Mouse (Mus musculus) left cerebral cortex, adult 18-20 months (tissue): ENCODE measurements around the gene Xkr8. TPM values are rescaled to one million over a fixed set of nuclear protein-coding genes. Genes with fewer than 3 reads are reported as not detected.
"Not testable (repeated sequence)": the region's sequence is repeated elsewhere in the genome, so short reads cannot be mapped to it uniquely, and the experiment has no call there.

ENCODE experiments used
- DNase-seq, 2 experiments: peaks; one replicate each; pipeline ENCODE4 v3.0.0; 2021 to 2022; ENCODE audit warnings: low spot score in 2 of 2, mixed read lengths in 1 of 2
- total RNA-seq, 2 experiments: library from RNA; stranded (reverse); gene quantifications; 2 replicates each; pipeline ENCODE4 v1.2.3; 2021

The Xkr8 gene
- total RNA-seq, 2 experiments from 2014 or later: 4.7 to 6.9 TPM

DNA sequence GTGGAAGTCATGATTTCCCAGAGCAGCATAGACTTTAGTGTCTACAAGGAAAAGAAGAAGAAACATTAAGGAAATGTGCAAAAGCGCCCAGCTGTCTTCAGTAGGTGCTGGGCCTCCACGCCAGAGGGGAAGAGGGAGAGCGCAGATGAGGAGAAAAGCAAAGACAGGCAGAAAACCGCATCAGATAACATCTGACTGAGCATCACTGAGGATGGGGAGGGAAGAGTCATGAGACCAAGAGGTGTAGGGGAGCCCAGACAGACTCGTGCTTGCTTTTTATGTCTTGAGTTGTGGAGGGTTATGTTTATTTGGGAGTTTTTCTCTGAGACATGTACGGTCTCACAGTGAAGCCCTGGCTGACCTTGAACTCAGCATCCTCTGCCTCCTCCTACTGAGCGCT lies 9.1 kb upstream of the Xkr8 start:
- DNase-seq: no peak

DNA sequence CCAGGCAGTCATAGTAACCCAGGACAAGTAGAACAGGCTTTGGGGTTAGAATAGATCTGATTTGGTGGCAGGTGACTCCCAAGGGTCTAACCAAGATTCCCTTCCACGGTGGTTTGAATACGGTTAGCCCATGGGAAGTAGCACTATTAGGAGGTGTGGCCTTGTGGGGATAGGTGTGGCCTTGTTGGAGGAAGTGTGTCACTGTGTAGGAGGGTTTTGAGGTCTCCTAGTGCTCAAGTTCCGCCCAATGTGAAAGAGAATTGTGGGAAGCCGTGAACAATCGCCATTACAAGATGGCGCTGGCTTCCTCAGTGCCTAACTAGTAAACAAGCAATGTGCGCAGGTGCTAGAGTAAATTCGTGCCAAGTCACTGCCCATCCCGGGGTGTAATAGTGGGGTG lies 4.8 kb upstream of the Xkr8 start:
- not testable (repeated sequence) for DNase-seq

DNA sequence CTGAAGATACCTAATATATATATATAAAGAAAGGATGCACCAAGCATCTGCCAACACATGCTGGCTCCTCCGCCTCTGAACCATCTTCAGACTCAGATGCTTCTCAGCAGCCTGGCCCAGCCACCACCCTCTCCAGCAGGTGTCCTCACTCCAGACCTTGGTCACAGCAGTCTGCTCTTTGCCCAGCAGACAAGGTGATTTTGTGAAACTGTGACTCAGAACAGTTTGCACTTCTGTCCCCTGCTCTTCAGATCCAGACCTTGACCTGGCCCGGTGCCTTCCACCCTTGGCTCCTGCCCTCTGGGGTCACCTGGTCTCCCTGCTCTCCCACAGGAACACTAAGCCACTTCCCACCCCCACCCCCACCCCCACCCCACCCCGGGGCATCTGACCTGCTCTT lies 3.5 kb upstream of the Xkr8 start:
- DNase-seq: no peak

DNA sequence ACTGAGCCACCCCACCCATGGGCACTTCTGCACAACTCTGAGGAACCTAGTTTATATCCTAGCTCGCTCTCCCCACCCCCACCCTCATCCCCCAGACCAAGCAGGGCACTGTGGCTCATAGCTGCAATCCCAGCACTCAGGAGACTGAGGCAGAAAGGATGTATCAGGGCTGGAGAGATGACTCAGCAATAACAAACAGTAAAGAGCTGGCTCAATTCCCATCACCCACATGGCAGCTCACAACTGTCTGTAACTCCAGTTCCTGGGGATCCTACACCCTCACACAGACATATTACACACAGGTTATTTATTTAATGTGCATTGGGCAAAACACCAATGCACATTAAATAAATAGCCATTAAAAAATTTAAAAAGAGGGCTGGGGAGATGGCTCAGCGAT lies 3.0 kb upstream of the Xkr8 start:
- no peak for DNase-seq

DNA sequence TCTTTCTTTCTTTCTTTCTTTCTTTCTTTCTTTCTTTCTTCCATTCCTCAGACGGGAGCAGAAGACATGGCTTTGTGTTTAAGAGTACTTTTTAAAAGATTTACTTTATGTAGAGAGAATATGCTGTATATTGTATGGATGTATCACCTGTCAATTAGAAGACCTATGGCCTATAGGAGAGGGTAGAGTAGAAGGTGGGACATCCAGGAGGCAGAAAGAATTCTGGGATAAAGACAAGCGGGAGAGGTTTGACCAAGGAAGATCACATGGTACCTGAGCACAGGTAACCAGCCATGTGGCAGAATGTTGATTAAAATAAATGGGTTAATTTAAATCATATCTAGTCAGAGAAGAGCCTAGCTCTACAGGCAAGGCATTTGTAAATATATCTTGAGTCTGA lies 2.4 kb upstream of the Xkr8 start:
- DNase-seq: no peak

DNA sequence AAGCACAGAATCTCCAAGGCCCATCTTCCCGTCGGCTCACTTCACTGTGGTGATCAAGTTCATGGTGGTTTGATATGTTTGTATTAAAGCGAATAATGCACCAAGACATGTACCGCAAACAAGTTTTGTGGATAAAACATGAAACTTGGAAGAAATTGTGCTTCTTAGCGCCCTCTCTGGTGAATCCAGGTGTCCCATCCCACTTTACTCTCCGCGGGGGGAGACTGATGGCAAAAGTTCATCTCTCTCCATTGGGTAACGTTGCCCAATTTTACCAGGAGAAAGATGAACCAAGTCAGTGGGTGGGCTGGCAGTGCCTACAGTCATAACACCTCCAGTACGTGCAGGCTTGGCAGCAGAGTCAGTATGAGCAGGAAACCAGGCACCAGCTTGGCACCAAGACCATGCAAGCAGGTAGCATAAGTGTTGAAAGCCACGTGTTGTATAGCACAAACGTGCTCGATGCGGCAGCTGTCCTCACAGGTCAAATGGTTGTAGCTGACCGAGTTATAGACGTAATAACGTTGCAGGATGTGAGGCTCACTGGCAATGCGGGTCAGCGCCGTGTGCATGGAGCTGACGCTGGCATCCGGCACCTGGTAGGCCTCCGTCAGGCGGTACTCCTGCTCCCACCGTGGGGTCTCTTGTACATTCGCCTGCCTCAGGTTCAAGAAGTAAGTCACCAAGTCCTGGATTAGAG lies 875 bp upstream of the Xkr8 start:
- no peak for DNase-seq

DNA sequence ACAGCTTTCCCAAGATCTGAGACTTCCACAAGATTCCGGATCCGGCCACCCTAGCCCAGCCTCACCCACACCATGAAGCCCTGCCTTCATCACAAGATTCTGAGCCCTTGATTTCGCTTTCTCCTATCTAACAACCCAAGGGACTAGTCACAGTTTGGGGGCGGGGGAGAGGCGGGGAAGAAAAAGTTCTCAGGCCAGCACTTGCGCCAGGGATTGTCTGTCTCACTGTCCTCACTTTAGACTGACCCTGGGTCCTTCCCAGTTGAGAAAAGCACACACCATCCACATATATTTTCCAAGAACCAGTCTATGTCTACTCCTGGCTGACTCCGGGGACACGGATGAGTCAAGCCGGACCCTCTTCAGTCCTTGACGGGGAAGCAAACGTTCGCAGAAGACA lies 730 bp downstream of the Xkr8 start:
- no peak for DNase-seq

DNA sequence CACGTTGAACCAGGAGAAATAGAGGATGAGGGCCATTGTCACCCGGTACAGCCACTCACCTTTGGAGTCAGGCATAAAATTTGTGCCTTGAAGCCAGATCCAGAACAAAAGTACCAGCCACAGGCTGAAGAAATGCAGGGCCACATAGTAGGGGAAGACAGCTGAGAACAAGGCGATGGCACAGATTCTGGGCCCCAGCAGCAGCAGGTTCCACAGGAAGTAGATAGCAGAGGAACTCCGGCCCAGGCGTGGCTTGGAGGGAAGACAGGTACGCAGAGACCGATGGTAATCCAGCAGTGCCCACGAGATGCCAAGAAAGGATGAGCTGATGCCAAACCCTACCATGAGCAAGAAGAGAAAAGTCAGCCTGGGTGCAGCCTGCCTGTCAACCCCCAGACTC lies 4.1 kb downstream of the Xkr8 start:
- DNase-seq: no peak

DNA sequence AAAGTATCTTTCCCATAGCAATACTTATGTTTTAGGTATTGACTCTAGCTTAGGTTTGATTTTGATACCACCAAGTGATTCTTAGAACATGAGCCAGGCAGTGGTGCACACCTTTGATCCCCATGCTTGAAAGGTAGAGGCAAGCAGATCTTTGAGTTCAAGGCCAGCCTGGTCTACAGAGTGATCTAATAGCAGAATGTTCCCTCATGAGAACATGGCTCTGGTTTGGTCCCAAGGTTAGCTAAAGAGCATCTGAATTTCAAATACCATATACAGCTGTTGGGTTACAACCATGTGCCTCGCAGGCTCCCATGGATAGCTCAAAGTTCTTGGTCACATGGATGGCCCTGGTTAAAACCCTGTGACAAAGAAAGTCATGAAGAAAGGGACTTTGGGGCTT lies 14.1 kb downstream of the Xkr8 start:
- no peak for DNase-seq

DNA sequence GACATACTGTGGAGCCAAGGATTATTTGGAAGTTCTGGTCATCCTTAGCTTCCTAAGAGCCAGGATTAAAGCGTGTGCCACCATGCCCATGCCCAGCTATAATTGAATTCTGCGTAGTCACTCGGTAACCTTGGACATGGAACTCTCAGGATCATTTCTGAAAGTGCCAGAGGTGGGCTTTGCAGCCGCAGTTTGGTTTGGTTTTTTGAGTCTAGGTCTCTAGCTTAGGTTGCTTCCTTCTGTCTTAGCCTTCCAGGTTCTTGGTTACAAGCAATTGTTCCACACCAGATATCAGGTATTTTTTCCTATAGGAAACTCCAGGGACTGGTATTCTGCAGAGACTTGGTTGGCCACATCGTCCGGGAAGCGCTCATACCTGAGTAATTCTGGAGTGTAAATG lies 19.2 kb downstream of the Xkr8 start:
- no peak for DNase-seq

DNA sequence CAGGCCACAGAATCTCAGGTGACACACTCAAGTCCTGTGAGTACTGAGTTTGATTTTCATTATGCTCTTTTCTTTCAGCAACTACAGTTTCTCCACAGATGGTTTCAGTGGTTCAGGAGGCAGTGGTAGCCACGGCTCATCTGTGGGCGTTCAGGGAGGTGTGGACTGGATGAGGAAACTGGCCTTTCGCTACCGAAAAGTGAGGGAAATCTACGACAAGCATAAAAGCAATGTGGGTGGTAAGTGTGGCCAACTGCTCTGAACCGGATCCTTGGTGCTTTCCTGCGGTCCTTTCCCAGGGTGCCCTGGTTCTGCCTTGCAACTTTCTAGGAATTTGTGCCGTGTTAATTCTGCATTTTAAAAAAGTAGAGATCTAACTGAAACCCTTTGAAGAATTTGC lies 25.5 kb downstream of the Xkr8 start:
- DNase-seq: peak in 1 of 2 experiments; percentile 22

DNA sequence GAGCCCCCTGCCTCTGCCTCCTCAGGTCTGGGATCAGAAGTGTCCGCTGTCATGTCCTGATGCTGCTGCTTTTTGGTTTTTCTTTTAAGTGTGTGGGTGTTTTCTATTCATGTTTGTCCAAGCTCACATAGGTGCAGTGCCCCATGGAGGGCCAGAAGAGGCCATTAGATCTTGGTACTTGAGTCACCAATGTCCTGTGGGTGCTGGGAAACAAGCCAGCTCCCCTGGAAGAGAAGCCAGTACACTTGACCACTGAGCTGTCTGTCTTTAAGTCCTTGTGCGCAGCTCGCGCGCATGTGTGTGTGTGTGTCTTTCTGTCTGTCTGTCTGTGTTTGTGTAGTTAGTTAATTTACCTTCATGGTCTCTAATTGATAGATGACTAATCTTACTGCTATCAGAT lies 30.3 kb downstream of the Xkr8 start:
- no peak for DNase-seq

DNA sequence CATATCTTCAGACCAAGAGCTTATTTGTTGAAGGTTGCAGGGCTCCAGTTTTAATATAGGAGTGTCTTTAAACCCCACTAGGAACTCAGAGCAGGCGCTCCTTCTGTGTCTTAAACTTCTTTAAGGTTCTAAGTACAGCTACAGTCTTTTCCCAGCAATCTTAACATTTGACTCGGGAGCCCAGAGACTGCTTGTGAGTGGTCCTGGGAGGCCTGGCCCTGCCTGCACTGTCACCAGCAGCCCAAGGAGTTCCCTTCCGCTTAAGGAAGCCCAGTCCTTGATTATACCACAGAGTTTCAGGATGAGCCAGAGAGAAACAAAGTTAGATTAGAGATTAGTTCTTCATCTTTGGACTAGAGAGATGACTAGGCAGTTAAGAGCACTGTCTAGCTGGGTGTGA lies 39.0 kb downstream of the Xkr8 start:
- no peak for DNase-seq

DNA sequence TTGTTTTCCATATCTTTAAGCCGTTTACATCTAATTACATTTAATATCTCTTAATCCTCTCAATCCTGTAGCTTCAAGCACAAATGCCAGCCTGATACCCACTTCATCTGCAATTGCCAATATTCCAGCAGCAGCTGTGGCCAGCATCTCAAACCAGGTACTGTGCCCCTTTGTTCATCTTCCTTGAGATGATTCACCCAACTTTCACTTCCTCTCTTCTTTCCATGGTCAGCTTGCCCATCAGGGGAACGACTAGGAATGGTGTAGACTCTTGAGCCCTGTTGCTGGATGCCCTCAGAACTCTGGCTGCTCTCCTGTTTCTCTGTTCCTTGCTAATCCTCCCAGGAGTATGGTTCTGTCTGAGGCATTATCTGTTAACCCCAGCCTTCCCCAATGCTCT lies 42.7 kb downstream of the Xkr8 start:
- DNase-seq: no peak

DNA sequence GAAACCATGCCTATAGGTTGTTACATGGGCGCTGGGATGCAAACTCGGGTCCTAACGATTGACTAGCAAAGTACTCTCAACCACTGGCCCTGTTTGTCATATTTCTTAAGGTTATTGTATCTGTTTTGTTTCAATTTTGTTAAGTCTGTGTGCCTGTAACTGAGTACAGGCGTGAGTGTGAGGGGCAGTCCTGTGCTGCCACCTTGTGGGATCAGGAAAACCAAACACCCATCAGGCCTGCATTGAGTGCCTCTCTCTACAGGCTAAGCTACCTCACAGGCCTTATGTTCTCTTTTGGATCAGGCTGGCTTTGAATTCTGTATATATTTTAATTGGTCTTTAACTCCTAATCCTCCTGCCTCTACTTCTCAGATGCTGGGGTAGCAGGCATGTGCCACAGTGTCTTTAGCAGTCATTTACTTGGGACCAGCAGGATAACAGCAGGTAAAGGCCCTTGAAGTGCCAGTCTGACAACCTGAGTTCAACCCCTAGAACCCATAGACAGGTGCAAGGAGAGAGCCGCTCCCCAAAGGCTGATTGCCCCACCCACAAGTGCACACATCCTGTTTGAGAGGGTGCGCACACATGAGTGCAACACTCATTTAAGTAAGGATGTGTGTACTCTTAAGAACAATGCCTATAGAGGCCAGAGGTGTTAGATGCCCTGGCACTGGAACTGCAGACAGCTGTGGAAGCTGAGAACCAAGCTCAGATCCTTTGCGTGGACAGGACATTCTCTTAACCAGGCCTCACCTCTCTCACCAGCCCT lies 55.4 kb downstream of the Xkr8 start:
- DNase-seq: peak; percentile 33 to 47

Other genes starting within 250 kb of the Xkr8 start
- gene Sesn2, start 222.0 kb downstream of the Xkr8 start, total RNA-seq: 10 to 100 TPM; 10.6 to 11.4 TPM
- gene Atpif1, start 198.9 kb downstream of the Xkr8 start, total RNA-seq: 100 to 1,000 TPM; 462 to 494 TPM
- gene Dnajc8, start 197.0 kb downstream of the Xkr8 start, total RNA-seq: 10 to 100 TPM; 85.4 to 90.8 TPM
- 1 to 10 TPM; 1.4 to 1.7 TPM for gene Ptafr, start 168.5 kb downstream of the Xkr8 start, total RNA-seq
- 10 to 100 TPM; 32.3 to 34.6 TPM for gene Eya3, start 93.6 kb downstream of the Xkr8 start, total RNA-seq
- gene Smpdl3b, start 24.7 kb upstream of the Xkr8 start, total RNA-seq: 1 to 10 TPM; 5.8 to 6.1 TPM
- 10 to 100 TPM; 15.4 to 16.5 TPM for gene Rpa2, start 35.8 kb upstream of the Xkr8 start, total RNA-seq
- gene Themis2, start 63.8 kb upstream of the Xkr8 start, total RNA-seq: under 1 TPM; 0.95 to 0.98 TPM
- gene Ppp1r8, start 110.6 kb upstream of the Xkr8 start, total RNA-seq: 10 to 100 TPM; 40.5 to 44.5 TPM
- 100 to 1,000 TPM; 106 to 111 TPM for gene Stx12, start 152.0 kb upstream of the Xkr8 start, total RNA-seq
- gene Fam76a, start 190.0 kb upstream of the Xkr8 start, total RNA-seq: 10 to 100 TPM; 53.2 to 58.1 TPM
- gene Fgr, start 241.5 kb upstream of the Xkr8 start, total RNA-seq: under 1 TPM; 0.26 to 0.59 TPM